Mouse (Mus musculus) T-helper 1 cell (primary cell): ENCODE results near the gene Gm21974.
"Not testable (repeated sequence)": the region's sequence is repeated elsewhere in the genome, so short reads cannot be mapped to it uniquely, and the experiment has no call there.

Experiments used
- in situ Hi-C: fragments of 300-600 bp; cut with MboI, MseI; formaldehyde crosslinking; loops from one replicate; pipeline ENCODE4 v1.15.1; 2025; ENCODE audit warnings: high pct_unique_total_duplicates

Gene Gm21974

GRCm38 (mm10) chr7:127876467-127877348, 18.5 kb downstream of the Gm21974 start, which contains the start of gene Zfp668:
Zfp668 (minus strand) TSS chr7:127876828.
- in situ Hi-C loops: no loop called here

- in situ Hi-C loops: no loop called here
Observed at GRCm38 (mm10) chr7:127876041-127876466, 19.2 kb downstream of the Gm21974 start, which contains the start of gene Zfp646. Zfp646 (plus strand) TSS chr7:127876221.

GRCm38 (mm10) chr7:127875627-127876001, 19.6 kb downstream of the Gm21974 start:
- in situ Hi-C loops: no loop called here

DNA sequence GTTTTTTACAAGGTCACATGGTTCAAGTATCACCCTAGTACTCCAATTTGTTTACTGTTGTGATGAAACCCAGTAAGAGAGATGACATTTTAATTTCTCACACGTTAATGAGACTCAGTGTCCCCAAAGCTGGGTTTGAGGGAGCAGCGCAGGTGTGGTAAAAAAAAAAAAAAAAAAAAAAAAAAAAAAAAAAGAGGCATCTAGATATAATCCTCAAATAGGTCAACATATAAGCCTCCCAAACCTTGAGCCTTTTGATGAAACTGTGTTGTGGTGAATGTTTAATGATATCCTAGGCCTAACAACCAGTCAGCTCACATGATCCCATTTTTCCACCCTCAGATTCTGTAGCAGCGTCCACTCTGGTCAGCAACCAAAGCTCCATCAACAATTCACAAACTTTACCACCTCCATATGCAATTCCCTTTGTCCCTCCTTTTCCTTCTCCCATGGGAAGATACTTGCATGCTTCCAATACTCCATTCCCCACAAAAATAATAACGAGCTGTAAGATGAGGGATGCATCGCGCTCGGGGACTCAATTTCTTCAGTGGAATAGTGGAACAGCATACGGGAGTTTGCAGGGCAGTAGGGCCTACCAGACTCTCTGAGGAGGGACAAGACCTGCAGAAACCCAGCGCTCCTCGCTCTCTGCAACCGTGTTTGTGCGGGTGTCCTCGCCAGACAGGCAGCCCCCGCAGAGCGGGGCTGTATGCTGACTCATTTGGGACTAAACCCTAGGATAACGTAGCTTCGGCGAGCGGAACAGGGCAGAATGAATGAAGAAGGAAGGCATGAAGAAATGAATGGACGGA, 20.2 kb downstream of the Gm21974 start:
- in situ Hi-C loops: no loop called here

- in situ Hi-C loops: no loop called here
Observed at GRCm38 (mm10) chr7:127870136-127870821, 25.0 kb downstream of the Gm21974 start.

- in situ Hi-C loops: no loop called here
Observed at GRCm38 (mm10) chr7:127869149-127869810, 26.0 kb downstream of the Gm21974 start.

- in situ Hi-C loops: no loop called here
Observed at GRCm38 (mm10) chr7:127867641-127868040, 27.6 kb downstream of the Gm21974 start.

DNA sequence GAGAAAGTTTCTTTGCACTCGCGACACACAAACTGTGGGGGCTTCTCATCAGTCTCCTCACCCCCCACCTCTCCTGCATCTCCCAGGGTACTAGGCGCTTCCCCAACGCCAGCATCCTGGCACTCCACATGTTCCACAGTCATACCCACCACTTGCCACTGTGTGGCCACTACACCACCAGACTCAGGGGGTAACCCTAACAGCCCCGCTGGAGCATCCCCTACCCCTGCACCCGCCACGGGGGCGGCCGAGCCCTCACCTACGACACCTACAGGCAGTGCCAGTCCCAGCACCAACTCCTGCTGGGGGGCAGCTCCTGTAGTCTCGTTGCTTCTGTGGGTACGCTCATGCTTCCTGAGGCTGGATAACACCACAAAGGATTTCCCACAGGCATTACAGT, 28.8 kb downstream of the Gm21974 start:
- in situ Hi-C loops: no loop called here

- in situ Hi-C loops: no loop called here
Observed at GRCm38 (mm10) chr7:127858258-127858657, 37.0 kb downstream of the Gm21974 start.

DNA sequence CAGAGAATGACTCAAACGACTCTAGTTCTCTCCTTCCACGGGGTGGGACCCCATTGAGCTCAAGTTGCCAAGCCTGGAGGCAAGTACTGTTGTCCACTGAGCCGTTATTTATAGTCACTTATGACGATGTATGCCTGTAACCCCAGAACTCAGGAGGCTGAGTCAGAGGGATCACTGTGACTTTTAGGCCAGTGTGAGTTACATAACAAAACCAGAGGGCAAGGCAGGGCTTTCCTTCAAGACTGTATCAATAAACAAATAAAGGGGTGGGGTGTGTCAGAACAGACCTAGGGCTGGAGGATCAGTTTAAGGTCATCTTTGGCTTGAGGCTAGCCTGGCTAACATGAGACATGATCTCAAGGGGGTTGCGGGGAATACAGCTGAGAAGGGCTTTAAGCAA, 44.3 kb downstream of the Gm21974 start:
- in situ Hi-C loops: no loop called here

DNA sequence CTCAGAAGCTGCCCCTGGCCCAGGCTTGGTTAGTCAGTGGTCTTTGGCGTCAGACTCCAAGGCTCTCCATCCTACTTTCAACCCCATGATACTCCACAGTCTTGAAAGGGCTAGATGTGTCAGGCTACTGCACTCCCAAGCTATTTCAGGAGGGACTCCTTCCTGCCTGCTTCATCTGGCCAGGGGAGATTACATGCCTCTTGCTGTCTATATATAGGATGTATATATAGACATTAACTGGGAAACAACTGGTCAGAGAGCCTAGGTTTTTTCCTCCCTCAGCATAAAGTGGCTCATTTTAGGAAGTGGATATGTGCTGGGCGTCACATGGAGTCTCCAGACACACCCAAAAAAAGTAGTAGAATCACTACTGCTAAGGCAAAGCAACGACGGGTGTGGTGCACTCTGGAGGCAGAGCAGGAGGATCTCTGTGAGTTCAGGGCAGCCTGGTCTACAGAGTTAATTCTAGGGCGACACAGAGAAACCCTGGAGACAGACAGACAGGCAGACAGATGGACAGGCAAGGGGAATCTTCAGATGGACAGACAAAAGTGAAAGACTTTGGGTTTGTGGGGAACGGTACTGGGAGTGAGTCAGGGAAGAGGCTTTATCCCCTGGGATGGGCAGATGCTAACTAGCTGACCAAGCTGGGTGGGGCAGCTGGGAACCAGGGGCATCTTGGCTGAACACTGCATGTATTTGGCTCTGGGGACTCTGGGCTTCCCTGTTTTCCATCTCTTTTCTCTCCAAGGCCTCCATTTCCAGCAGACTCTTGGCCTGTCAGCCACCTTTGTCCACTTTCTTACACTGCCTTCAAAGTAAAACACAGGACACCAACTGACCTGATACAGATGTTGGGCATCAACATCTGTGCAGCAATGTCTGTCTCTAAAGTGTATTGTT, 45.0 kb downstream of the Gm21974 start:
- in situ Hi-C loops: no loop called here

GRCm38 (mm10) chr7:127842001-127842718, 53.1 kb downstream of the Gm21974 start:
- in situ Hi-C loops: loop anchor here (5.0 kb wide), 1 partner anchor 65 kb away; the partner anchor contains the start of gene Setd1a

- in situ Hi-C loops: loop anchor here (5.0 kb wide), 1 partner anchor 64 kb away; the partner anchor contains the start of gene Setd1a
Observed at GRCm38 (mm10) chr7:127841340-127842000, 53.8 kb downstream of the Gm21974 start.

DNA sequence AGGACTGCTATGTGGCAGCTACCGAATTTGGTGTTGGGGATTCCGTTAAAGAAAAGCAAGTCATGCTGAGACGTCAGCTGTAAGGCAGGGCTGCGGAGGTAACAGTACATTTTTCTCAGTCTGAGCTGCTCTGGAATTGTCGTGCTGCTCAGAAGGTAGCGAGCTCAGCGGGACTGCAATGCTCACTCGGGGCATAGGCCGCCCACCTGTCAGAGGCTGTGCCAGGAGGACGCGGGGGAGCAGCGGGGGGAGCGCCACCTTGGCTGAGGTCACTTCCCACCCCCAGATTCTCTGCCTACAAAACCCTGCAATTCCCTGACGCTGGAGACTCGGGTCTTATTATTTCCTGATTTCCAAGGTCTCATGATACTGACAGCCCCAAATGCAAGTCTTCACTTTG, 54.4 kb downstream of the Gm21974 start:
- in situ Hi-C loops: loop anchor here (5.0 kb wide), 1 partner anchor 64 kb away; the partner anchor contains the start of gene Setd1a

GRCm38 (mm10) chr7:127840031-127840430, 55.2 kb downstream of the Gm21974 start:
- in situ Hi-C loops: loop anchor here (5.0 kb wide), 1 partner anchor 63 kb away; the partner anchor contains the start of gene Setd1a

DNA sequence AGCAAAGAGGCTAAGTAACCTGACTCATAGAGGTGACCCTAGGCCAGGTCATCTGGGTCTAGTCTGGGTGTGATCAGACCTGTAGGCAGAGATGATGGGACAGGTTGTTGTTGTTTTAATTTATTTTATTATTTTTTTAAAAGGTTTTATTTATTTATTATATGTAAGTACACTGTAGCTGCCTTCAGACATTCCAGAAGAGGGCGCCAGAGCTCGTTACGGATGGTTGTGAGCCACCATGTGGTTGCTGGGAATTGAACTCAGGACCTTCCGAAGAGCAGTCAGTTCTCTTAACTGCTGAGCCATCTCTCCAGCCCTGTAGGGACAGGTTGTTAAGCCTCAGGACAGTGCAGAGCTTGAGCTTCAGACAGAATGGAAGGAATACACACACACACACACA, 57.4 kb downstream of the Gm21974 start:
- in situ Hi-C loops: not testable (repeated sequence)

DNA sequence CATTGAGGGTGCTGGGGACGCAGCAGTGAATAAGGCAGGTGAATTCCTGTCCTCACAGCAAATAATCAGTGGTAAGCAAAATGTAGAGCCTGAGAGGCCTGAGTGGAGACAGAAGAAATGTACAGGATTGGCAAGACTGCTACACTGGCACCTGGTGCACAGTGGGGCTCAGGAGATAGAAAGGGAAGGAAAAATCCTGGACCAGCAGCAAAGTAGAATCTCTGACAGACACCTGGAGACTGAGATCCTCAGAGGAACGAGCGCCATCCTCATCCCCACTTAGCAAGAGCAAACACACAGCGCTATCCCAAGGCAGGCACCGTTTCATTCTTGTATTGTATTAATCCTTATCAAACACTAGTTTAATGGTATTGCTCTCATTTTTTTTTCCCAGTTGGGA, 57.8 kb downstream of the Gm21974 start:
- in situ Hi-C loops: no loop called here
